Mouse (Mus musculus) brain, embryonic 18.5 days (tissue): Measurements from ENCODE around the gene Cartpt.
"Not testable (repeated sequence)": the region's sequence is repeated elsewhere in the genome, so short reads cannot be mapped to it uniquely, and the experiment has no call there.

Experiments
- DNase-seq: peaks from one replicate; pipeline ENCODE4 v3.0.0-alpha.2; 2012; ENCODE audit warnings: low read depth, low spot score

Gene Cartpt

GRCm38 (mm10) chr13:99900965-99901364 lies at the start of gene Cartpt:
Gene Cartpt (minus strand): TSS chr13:99901091.
- DNase-seq = no peak

GRCm38 (mm10) chr13:99947417-99947816 lies 46.5 kb upstream of the Cartpt start:
- DNase-seq = no peak

- no peak for DNase-seq
These were observed 42.6 kb upstream of the Cartpt start for GRCm38 (mm10) chr13:99943525-99943924.

GRCm38 (mm10) chr13:99940601-99941000 lies 39.7 kb upstream of the Cartpt start:
- DNase-seq = no peak

DNA sequence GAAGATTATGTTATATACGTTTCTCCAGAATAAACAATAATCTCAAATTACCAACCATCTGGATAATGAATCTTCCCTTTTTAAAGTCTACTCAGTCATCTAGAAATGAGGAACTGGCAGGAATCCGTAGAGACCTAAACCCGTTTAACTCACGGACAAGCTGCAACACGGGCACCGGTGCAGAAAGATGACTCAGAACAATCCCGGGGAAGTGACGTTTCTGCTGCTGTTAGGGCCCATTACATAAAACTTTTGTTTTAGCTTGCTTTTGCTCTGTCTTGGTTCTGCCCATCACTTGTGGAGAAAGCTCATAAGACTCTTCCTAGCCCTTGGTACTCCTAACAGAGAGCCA lies 38.4 kb upstream of the Cartpt start:
- no peak for DNase-seq

DNA sequence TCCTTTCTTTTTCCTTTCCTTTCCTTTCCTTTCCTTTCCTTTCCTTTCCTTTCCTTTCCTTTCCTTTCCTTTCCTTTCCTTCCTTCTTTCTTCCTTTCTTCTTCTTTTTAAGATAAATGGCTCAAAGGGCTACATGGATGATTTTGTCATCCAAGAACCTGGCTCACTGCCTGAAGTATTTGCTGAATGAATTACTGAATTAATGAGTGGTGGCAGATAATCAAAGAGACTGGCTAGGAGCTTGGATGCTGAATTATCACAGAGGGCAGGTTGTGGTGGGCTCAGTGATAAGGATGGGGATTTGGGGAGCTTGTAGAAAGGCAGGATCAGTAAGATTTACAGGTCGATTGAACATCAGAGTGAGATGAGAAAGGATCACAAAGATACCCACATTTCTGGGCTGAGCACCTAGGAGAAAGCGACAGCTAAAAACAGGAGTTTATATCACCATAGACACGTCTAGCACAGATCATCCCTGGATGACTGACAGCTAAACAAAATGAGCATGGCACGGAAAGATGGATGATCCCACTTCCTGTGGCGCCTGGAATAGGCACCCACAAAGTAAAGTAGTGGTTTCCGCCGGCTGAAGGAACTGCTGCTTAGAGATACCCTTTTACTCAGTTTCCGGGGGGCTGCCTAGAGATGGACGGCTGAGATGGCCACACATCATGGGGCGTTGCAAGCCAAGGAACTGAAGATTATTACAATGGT lies 37.9 kb upstream of the Cartpt start:
- DNase-seq = no peak

DNA sequence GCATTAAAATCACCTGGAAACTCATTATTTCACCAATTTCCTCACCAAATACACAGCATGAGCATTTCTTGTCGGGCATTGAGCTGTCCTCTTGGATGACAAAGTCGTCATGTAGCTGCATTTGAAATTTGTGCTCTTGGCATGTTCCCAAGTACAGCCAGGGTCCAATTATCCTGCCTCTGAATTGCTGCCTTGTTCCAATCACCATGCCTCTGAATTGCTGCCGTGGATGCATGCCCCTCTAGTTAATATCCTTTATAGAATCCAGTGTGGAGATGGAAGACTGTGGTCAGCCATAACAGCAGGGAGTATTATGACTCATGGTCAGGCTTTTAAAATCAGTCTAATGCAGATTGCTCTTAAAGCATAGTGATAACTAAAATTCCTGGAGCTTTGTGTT lies 36.9 kb upstream of the Cartpt start:
- no peak for DNase-seq

DNA sequence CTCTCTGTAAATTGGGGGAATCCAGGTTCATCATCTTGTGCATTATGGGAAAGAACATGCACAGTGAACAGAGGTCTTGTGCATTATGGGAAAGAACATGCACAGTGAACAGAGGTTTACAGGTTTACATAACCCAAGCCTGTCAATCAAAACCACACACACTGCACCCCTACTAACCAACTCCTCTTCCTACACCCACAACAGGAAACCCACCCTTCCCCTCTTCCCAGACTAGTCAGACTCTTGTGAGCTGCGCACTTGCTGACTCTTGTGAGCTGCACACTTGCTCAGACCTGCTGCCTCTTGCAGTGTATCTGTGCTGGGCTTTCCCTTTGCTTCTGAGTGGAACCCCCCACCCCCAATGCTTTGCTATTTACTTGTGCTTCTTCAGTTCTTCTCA lies 31.5 kb upstream of the Cartpt start:
- DNase-seq = no peak

GRCm38 (mm10) chr13:99931502-99931901 lies 30.6 kb upstream of the Cartpt start:
- no peak for DNase-seq

DNA sequence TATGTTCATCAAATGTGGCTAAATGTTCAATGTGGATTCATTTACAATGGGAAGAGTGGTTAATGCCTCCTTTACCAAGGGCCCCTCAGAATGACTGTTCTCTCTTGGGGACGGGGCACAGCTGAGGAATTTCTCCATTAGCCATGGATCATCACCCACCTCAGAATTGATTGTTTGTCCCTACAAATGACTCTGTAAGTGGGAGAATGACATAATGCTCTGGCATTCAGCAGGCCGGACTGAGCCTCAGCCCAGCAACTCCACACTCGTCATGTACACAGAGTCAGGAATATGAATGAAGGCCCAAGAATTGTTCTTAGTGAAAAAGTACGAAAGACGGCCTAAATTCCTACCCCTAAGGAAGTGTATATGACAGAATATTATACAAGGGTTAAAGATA lies 25.4 kb upstream of the Cartpt start:
- DNase-seq = no peak

DNA sequence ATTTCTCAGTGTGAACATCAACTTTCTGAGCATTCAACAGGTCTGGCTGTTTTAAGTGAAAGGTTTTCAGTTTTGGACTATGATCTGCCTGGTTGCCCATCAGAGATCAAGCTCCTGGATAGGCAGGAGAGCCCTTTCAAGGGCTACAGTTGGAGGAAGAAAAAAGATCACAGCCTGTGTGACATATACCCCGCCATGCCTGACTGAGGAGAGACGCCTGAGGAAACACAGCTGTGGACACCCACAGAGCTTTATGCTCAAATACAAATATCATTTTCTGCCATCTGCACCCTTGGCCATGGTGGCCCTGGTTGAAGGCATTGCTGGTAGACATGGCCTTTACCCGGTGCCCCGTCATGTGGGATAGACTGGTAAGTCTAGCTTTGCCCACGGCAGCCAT lies 14.7 kb upstream of the Cartpt start:
- DNase-seq = no peak

- no peak for DNase-seq
These were observed 366 bp downstream of the Cartpt start for GRCm38 (mm10) chr13:99900557-99900892.

DNA sequence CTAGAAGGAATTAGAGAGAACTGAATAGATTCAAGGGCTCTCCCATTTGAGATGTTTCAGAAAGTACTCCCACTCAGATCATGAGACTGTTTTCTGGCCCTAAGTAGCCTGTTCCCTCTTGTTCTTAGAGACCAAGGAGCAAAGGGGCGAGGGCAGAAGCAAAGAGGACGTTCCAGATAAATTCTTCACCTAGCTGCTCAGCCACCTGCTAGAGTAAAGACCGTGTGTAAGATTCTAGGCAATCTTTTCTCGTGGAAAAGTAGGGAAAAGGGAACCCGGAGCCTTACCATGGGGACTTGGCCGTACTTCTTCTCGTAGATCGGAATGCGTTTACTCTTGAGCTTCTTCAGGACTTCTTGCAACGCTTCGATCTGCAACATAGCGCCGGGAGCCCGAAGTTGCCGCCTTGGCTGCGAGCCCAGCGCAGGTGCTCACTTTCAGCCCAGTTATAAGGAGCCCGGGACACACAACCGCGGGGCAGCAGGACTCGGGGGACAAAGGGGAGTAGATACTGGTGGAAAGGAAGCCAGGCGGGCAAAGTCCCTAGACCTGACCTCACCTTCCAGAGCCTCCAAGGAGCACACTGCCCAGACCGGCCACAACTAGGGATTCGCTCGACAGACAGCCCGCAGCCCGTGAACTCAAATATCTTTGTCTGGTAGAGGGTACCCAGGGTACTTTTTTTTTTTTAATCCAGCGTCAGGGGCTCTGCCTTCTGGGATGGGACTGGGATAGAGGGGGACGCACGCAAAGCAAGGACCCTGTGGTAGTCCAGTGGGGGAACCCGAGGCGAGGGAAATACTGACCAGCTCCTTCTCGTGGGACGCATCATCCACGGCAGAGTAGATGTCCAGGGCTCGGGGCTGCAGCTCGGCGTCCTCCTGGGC lies 978 bp downstream of the Cartpt start:
- no peak for DNase-seq

- no peak for DNase-seq
These were observed 2.1 kb downstream of the Cartpt start for GRCm38 (mm10) chr13:99898816-99899215.

- no peak for DNase-seq
These were observed 15.3 kb downstream of the Cartpt start for GRCm38 (mm10) chr13:99885636-99886035.

DNA sequence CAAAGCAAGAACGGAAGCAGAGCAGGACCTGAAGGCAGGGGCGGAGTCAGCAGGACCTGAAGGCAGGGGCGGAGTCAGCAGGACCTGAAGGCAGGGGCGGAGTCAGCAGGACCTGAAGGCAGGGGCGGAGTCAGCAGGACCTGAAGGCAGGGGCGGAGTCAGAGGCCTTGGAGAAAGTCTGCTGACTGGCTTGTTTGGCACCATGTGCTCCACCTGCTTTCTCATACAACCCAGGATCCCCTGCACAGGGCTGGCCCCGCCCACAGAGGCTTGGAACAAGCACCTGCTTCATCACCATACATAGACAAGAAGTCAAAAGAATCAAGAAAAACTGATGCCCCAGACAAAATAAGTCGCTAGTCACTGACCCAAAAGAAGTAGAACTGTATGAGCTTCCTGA lies 19.1 kb downstream of the Cartpt start:
- not testable (repeated sequence) for DNase-seq

- DNase-seq = no peak
These were observed 21.2 kb downstream of the Cartpt start for GRCm38 (mm10) chr13:99879696-99880095.

GRCm38 (mm10) chr13:99872059-99872458 lies 28.8 kb downstream of the Cartpt start:
- DNase-seq = no peak

GRCm38 (mm10) chr13:99868438-99868837 lies 32.5 kb downstream of the Cartpt start:
- DNase-seq = no peak

- DNase-seq = no peak
These were observed 36.6 kb downstream of the Cartpt start for GRCm38 (mm10) chr13:99864331-99864730.

- DNase-seq = no peak
These were observed 40.2 kb downstream of the Cartpt start for GRCm38 (mm10) chr13:99860670-99861069.

GRCm38 (mm10) chr13:99859082-99859481 lies 41.8 kb downstream of the Cartpt start:
- DNase-seq = no peak

- DNase-seq = no peak
These were observed 43.0 kb downstream of the Cartpt start for GRCm38 (mm10) chr13:99857879-99858278.
